Mouse (Mus musculus): ENCODE data around the gene Ube2e2.
"Not testable (repeated sequence)": the region's sequence is repeated elsewhere in the genome, so short reads cannot be mapped to it uniquely, and the experiment has no call there.

The Ube2e2 gene

GRCm38 (mm10) chr14:18637739-18638138 lies 256.3 kb downstream of the Ube2e2 start:
- DNase-seq (ENCODE audit: low spot score): no peak

- no peak for DNase-seq (ENCODE audit: low spot score)
Observed at GRCm38 (mm10) chr14:18628170-18628569, 265.9 kb downstream of the Ube2e2 start.

- DNase-seq (ENCODE audit: low spot score): peak; percentile 4
Observed at GRCm38 (mm10) chr14:18618603-18619002, 275.5 kb downstream of the Ube2e2 start.

- DNase-seq (ENCODE audit: low spot score): no peak
Observed at GRCm38 (mm10) chr14:18601927-18602326, 292.1 kb downstream of the Ube2e2 start.

DNA sequence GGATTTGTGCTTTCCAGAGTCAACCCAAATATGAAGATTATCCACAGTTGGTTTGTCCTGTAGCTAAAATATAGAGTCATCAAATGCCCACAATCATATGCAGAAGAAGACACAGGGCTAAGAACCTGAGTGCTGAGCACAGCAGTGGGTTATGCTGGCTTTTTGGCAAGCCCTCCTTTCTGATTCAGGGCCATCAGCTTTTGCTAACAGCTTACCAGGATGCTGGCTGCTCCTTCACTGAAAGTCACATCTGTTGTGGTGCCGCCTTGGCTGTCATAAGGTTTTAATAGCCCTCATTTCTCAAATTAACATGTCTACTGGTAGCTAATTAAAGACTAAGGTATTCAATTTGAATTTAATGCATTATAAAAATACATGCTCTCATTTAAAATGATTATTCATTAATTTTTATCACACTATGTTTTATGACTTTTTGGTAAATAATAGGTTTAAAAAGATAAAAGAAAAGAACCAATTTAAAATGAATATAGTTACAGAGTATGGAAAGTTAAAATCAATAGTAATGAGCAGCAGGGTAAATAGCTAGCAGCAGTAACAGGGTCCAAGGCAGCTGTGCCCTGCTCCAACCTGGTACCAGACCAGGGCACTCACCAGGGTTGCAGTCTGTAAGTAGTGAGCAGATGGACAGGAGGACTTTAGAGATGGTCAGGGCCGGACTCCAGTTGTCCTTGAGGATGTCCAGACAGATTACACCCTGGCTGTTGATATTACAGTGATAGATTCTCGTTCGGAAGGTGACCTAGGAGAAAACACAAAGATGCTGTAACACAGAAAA lies 307.6 kb downstream of the Ube2e2 start:
- DNase-seq (ENCODE audit: low spot score): no peak

DNA sequence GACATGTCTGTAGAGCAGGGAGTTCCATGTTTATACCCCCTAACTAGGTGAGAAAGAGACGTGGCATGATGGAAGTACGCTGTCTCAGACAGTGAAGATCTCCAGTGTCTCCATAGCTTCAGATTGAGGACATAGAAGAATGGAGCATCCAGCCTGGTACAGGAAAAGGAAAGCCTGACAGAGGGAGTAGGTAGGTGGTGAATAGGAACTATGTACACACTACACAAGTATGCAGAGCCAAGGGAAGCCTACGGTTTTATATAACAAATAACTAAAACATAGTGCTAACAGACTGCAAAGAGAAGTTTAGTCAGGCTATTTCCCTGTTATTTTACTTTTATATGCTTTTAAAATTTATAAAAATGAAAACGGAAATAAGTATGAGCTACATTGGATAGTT lies 312.3 kb downstream of the Ube2e2 start:
- no peak for DNase-seq (ENCODE audit: low spot score)

GRCm38 (mm10) chr14:18574756-18575155 lies 319.3 kb downstream of the Ube2e2 start:
- no peak for DNase-seq (ENCODE audit: low spot score)

- no peak for DNase-seq (ENCODE audit: low spot score)
Observed at GRCm38 (mm10) chr14:18574130-18574721, 319.8 kb downstream of the Ube2e2 start.

- DNase-seq (ENCODE audit: low spot score): no peak
Observed at GRCm38 (mm10) chr14:18573286-18573956, 320.6 kb downstream of the Ube2e2 start.

DNA sequence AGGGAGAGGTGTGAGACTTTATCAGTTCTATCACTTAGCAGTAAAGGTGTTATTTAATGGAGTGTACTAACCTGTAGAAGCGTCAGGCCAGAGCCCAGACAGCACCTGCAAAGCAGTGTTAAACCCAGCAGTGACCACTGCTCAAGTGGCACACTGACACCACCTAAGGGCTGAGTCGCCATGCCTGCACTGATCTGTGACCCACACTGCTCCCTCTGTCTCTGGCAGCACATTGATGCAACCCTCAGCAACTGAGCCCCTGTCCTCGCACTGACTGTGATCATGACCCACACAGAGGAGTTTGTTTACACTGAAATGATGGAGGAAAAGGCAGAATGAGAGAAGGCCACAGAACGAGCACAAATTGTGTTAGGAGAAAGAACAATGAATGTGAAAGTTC lies 321.2 kb downstream of the Ube2e2 start:
- no peak for DNase-seq (ENCODE audit: low spot score)

- DNase-seq (ENCODE audit: low spot score): no peak
Observed at GRCm38 (mm10) chr14:18569615-18570014, 324.5 kb downstream of the Ube2e2 start.

DNA sequence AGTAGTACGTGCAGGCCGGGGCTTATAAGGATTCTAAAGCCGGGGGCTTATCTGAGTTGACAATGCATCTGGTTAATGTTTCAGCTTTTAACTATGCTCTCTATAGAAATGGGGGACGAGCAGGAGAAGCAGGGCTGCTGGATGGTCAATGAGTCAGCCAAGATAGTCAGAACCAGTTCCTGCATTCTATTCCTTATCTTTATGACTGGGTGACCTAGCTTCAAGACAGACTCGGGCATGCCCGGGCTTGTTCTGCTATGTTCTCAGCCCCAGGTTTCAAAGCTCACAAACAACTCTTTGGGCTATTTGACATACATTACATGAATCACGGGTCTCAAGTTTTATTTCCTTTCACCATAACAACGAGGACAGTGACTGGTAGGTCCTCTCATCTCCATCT lies 329.1 kb downstream of the Ube2e2 start:
- DNase-seq (ENCODE audit: low spot score): peak; percentile 79

DNA sequence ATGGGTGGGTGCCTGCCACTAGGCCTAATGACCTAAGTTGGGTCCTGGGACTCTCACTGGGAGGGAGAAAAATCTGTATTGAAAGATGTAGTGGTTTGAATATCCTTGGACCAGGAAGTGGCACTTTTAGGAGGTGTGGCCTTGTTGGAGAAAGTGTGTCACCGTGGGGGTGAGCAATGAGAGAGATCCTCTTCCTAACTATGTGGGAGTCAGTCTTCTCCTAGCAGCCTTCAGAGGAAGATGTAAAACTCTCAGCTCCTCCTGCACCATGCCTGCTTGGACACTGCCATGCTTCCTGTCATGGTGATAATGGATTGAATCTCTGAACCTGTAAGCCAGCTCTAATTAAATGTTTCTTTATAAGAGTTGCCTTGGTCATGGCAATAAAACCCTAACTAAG lies 338.8 kb downstream of the Ube2e2 start:
- DNase-seq (ENCODE audit: low spot score): no peak

GRCm38 (mm10) chr14:18554627-18554988 lies 339.5 kb downstream of the Ube2e2 start:
- DNase-seq (ENCODE audit: low spot score): no peak

DNA sequence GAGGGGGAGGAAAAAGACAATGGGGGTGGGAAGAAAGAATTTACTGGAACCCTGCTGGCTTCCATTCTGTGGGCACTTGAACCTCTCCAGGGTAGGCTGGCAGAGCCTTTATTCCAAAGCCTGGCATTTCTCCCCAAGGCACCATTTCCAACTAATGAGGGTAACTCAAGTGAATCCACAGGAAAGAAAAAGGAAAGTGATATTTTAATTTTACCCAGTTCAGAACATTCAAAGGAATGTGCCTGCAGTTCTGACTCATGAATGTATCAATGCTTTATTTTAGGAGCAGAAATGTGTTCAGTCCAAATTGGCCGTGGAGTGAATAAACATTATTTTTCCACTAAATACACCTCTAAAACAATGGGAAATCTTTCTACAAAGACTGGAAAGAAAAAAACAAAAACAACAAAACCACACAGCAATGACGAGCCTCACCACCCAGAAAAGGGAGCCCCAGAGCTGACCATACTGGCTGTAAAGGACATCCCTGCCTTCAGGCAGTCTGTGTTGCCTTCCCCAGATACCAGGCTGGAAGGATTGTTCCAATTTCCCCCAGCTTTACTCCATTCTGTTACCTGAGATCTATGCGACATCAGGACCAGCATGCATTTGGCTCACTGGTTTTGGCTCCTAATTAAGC lies 340.0 kb downstream of the Ube2e2 start:
- DNase-seq (ENCODE audit: low spot score): no peak

DNA sequence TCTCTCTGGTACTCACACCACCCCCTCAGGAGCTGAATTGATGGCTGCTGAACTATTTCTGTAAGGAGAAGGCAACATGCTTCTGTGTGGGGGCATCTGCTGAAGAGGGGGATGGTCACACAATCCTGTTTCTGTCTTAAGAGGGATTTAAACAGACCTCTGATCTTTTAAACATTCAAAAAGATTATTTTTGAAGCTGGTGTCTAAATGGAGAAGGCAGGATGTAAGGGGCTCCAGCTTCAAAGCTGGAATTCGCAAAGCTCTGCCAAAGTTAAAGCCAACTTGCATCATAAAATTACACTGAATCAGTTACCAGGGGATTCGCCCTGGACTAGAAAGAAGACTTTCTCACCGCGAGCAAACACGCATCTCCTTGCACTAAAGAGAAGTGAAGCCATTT lies 346.5 kb downstream of the Ube2e2 start:
- DNase-seq (ENCODE audit: low spot score): no peak

DNA sequence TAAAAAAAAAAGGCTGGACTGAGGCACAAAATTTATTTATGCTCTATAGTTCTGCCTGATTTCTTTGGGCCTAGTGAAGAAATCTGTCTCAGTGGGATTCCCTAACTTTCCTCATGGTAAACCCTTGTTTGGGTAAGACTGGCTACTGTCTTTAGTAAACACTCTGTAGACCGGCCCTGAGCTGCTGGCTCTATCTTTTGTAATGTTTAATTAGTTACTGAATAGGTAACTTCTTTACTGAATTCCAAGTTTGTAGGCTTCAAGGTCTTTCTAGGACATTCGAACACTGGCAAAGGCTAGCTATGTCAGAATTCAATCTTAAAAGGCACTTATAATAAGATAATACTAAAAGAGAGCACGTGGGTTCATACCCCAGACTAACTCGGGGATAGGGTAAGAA lies 355.0 kb downstream of the Ube2e2 start:
- DNase-seq (ENCODE audit: low spot score): not testable (repeated sequence)

DNA sequence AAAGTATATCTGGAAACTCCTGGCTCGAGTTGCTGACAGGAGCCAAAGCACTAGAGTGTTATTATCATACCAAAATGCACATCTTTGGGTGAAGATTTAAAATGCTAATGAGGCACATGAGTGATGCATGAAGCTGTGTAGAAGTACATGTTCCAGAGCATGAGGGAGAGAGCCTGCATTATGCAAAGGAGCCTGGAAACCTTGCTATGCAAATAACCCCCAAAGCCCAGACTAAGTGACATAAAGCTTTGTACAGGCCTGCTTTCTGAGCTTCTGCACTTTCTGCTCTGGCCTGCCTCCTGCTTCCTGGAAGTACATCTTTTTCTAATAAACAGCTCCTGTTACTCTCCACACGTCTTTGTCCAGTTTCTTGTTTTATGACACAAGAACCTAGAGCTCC lies 363.2 kb downstream of the Ube2e2 start:
- DNase-seq (ENCODE audit: low spot score): no peak

DNA sequence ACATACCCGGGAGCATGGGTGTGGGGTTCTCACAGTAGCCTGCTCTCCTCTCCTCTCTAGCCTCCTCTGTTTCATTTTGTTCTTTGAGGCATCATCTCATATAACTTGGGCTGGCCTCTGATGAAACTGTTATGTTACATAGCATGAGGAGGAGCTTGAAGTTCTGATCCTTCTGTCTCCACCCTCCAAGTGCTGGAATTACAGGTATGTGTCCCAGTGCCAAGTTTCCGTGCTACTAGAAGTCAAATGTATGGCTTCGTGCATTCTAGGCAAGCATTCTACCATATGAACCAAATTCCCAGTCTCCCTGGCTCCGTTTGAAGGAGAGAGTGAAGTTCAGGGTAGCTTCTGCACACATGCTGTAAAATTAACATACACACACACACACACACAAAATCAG lies 363.6 kb downstream of the Ube2e2 start:
- DNase-seq (ENCODE audit: low spot score): no peak
